Mouse (Mus musculus): Measurements from ENCODE around the gene Plekha1. TPM values are rescaled to one million over a fixed set of nuclear protein-coding genes. Genes with fewer than 3 reads are reported as not detected.

Gene Plekha1
- polyA plus RNA-seq, 2 experiments from 2014 or later: 30.9 to 41.6 TPM

GRCm38 (mm10) chr7:130860721-130861142 is 4.8 kb upstream of the Plekha1 start:
- no peak for ATAC-seq

GRCm38 (mm10) chr7:130862501-130862900 is 3.1 kb upstream of the Plekha1 start:
- no peak for ATAC-seq

- no peak for ATAC-seq
Observed at GRCm38 (mm10) chr7:130864711-130865110, 845 bp upstream of the Plekha1 start.

GRCm38 (mm10) chr7:130866640-130867039 is 1.1 kb downstream of the Plekha1 start:
- no peak for ATAC-seq

GRCm38 (mm10) chr7:130867256-130867655 is 1.7 kb downstream of the Plekha1 start:
- no peak for ATAC-seq

GRCm38 (mm10) chr7:130884161-130884560 is 18.6 kb downstream of the Plekha1 start:
- ATAC-seq: no peak

GRCm38 (mm10) chr7:130886246-130886645 is 20.7 kb downstream of the Plekha1 start:
- ATAC-seq: peak; percentile 98

- no peak for ATAC-seq
Observed at GRCm38 (mm10) chr7:130887946-130888345, 22.4 kb downstream of the Plekha1 start.

GRCm38 (mm10) chr7:130890871-130891270 is 25.3 kb downstream of the Plekha1 start:
- ATAC-seq: no peak

GRCm38 (mm10) chr7:130892973-130893372 is 27.4 kb downstream of the Plekha1 start:
- peak; percentile 98 for ATAC-seq

- no peak for ATAC-seq
Observed at GRCm38 (mm10) chr7:130894931-130895617, 29.5 kb downstream of the Plekha1 start.

- ATAC-seq: no peak
Observed at GRCm38 (mm10) chr7:130895618-130895945, 30.0 kb downstream of the Plekha1 start.

GRCm38 (mm10) chr7:130896064-130896463 is 30.5 kb downstream of the Plekha1 start:
- no peak for ATAC-seq

- no peak for ATAC-seq
Observed at GRCm38 (mm10) chr7:130897201-130897600, 31.6 kb downstream of the Plekha1 start.

GRCm38 (mm10) chr7:130898373-130898772 is 32.8 kb downstream of the Plekha1 start:
- ATAC-seq: no peak

- no peak for ATAC-seq
Observed at GRCm38 (mm10) chr7:130900233-130900848, 34.8 kb downstream of the Plekha1 start.

- ATAC-seq: no peak
Observed at GRCm38 (mm10) chr7:130902929-130903328, 37.4 kb downstream of the Plekha1 start.

GRCm38 (mm10) chr7:130903505-130904074 is 38.0 kb downstream of the Plekha1 start:
- ATAC-seq: peak; percentile 82

- no peak for ATAC-seq
Observed at GRCm38 (mm10) chr7:130904571-130905365, 39.2 kb downstream of the Plekha1 start.

- ATAC-seq: no peak
Observed at GRCm38 (mm10) chr7:130910841-130911240, 45.3 kb downstream of the Plekha1 start.

- peak; percentile 60 for ATAC-seq
Observed at GRCm38 (mm10) chr7:130914693-130915363, 49.3 kb downstream of the Plekha1 start.

GRCm38 (mm10) chr7:130918260-130918659 is 52.7 kb downstream of the Plekha1 start:
- ATAC-seq: no peak
